In genomic region chr9:70891431-70892133, GRCm38 (mm10) we compare ENCODE assay signal across 9 mouse cellular contexts.
DNase-seq lines count a peak whose midpoint lies in the region; ATAC-seq and TF ChIP-seq lines count a peak whose summit lies in the region.
"Had no signal": no experiment of that assay in that cellular context is flagged by ENCODE, and none has a peak within 500 bp of the region (broad histone marks: within the 10 kb centered on the region; RNA-seq: fewer than 3 reads in every experiment).

No protein-coding gene starts in this region.

- 31% methylated on average over 8 of the region's 8 CpGs for WGBS in heart, embryonic 11.5 days (ENCODE audit: insufficient replicate concordance)
- 66% methylated on average over 8 of the region's 8 CpGs for WGBS in neural tube, embryonic 15.5 days

- H3K27me3 ChIP-seq in G1E (ENCODE audit: insufficient read depth, low read length) = no peaks in the 10 kb centered on the region
- no peaks in the 10 kb centered on the region for H3K27me3 ChIP-seq in heart, embryonic 11.5 days (ENCODE audit: control insufficient read depth, insufficient read depth, low read length)
- H3K27me3 ChIP-seq in neural tube, embryonic 15.5 days (replicated peaks) = no peaks in the 10 kb centered on the region

- no peaks in the 10 kb centered on the region for H3K9me3 ChIP-seq in G1E (replicated peaks)
- no peaks in the 10 kb centered on the region for H3K9me3 ChIP-seq in heart, embryonic 11.5 days (replicated peaks; ENCODE audit: control insufficient read depth, low read length)
- H3K9me3 ChIP-seq in neural tube, embryonic 15.5 days (replicated peaks) = no peaks in the 10 kb centered on the region

- H3K4me2 ChIP-seq in heart, embryonic 11.5 days = no peak overlapping the region
- no peak overlapping the region for H3K4me2 ChIP-seq in neural tube, embryonic 15.5 days

- no peak for TF ChIP-seq CTCF in G1E (IDR thresholded peaks at IDR 0.05; ENCODE audit: low read depth, low read length)

- 0 out of 2 replicates have a peak overlapping the region, but pooled peaks have one; percentile 36 for H3K9ac ChIP-seq in heart, embryonic 11.5 days (ENCODE audit: low read depth, low read length)
- no peak overlapping the region for H3K9ac ChIP-seq in neural tube, embryonic 15.5 days (replicated peaks)

- 0 out of 2 replicates have a peak overlapping the region, but pooled peaks have one; percentile 46 for H3K27ac ChIP-seq in heart, embryonic 11.5 days (ENCODE audit: low read depth, low read length)
- no peak overlapping the region for H3K27ac ChIP-seq in neural tube, embryonic 15.5 days (replicated peaks)
- H3K27ac ChIP-seq: left cerebral cortex, adult 2 months had no signal

- ATAC-seq in G1E (ENCODE audit: extremely low read depth, insufficient number of reproducible peaks, low FRiP score, poor library complexity, severe bottlenecking) = peak; percentile 66; the same call in 1 of the 2 replicates
- ATAC-seq in heart, embryonic 11.5 days (replicated peaks; ENCODE audit: insufficient number of reproducible peaks, low FRiP score, low TSS enrichment) = no peak
- ATAC-seq in neural tube, embryonic 15.5 days (ENCODE audit: low FRiP score) = no peak

- H3K36me3 ChIP-seq in G1E (replicated peaks) = no peaks in the 10 kb centered on the region
- no peaks in the 10 kb centered on the region for H3K36me3 ChIP-seq in heart, embryonic 11.5 days (ENCODE audit: control insufficient read depth, insufficient read depth, low read length)
- H3K36me3 ChIP-seq in neural tube, embryonic 15.5 days = no peaks in the 10 kb centered on the region

- H3K4me1 ChIP-seq in G1E (ENCODE audit: insufficient read depth, low read depth, low read length) = peaks cover 37% of the 10 kb centered on the region
- no peaks in the 10 kb centered on the region for H3K4me1 ChIP-seq in heart, embryonic 11.5 days (ENCODE audit: control insufficient read depth, insufficient read depth, low read length)
- 0 out of 2 replicates have a peak, but pooled peaks cover 3% of the 10 kb centered on the region for H3K4me1 ChIP-seq in neural tube, embryonic 15.5 days

- H3K4me3 ChIP-seq in G1E (ENCODE audit: low read depth, low read length) = no peak overlapping the region
- no peak overlapping the region for H3K4me3 ChIP-seq in heart, embryonic 11.5 days (ENCODE audit: low read depth, low read length)
- H3K4me3 ChIP-seq in neural tube, embryonic 15.5 days (replicated peaks) = no peak overlapping the region
- H3K4me3 ChIP-seq: left cerebral cortex, adult 2 months had no signal

- DNase-seq in 416B (ENCODE audit: low read depth) (peak; percentile 94), G1E (ENCODE audit: low spot score) (peak; percentile 19)
- DNase-seq in layer of hippocampus, adult 9-11 months = peak; percentile 71
- peak; percentile 42 to 53 for DNase-seq in natural killer cell, adult 2 months (ENCODE audit: low spot score in 2 of 2)
- no peak for DNase-seq in neural tube, embryonic 10.5 days (ENCODE audit: extremely low spot score, low spot score)
- DNase-seq in urinary bladder, postnatal 36 days (ENCODE audit: low spot score in 2 of 2) = no peak

Comparison
In these comparisons a context has a peak if more than half of its experiments do, and no peak if none do; other contexts are left out.
1. DNase-seq: peak in 416B (single experiment), G1E (single experiment), layer of hippocampus, adult 9-11 months (single experiment) and natural killer cell, adult 2 months (2 of 2); none in neural tube, embryonic 10.5 days (single experiment) and urinary bladder, postnatal 36 days (0 of 2).